Mouse (Mus musculus): ENCODE measurements around the gene Foxp1.

Gene Foxp1

GRCm38 (mm10) chr6:99522359-99523108 lies at the start of gene Foxp1:
TSS of gene Foxp1 (minus strand) at chr6:99522721.
- DNase-seq (ENCODE audit: low spot score in 2 of 2) = peak; percentile 73 to 80

GRCm38 (mm10) chr6:99572071-99572470 lies 49.5 kb upstream of the Foxp1 start:
- DNase-seq (ENCODE audit: low spot score in 2 of 2) = no peak

GRCm38 (mm10) chr6:99566921-99567320 lies 44.4 kb upstream of the Foxp1 start:
- no peak for DNase-seq (ENCODE audit: low spot score in 2 of 2)

- no peak for DNase-seq (ENCODE audit: low spot score in 2 of 2)
Observed at GRCm38 (mm10) chr6:99564766-99565165, 42.2 kb upstream of the Foxp1 start.

GRCm38 (mm10) chr6:99556950-99557349 lies 34.4 kb upstream of the Foxp1 start:
- no peak for DNase-seq (ENCODE audit: low spot score in 2 of 2)

- DNase-seq (ENCODE audit: low spot score in 2 of 2) = no peak
Observed at GRCm38 (mm10) chr6:99552816-99553215, 30.3 kb upstream of the Foxp1 start.

GRCm38 (mm10) chr6:99546416-99546815 lies 23.9 kb upstream of the Foxp1 start:
- no peak for DNase-seq (ENCODE audit: low spot score in 2 of 2)

- no peak for DNase-seq (ENCODE audit: low spot score in 2 of 2)
Observed at GRCm38 (mm10) chr6:99545437-99545836, 22.9 kb upstream of the Foxp1 start.

- DNase-seq (ENCODE audit: low spot score in 2 of 2) = no peak
Observed at GRCm38 (mm10) chr6:99541105-99541504, 18.6 kb upstream of the Foxp1 start.

GRCm38 (mm10) chr6:99540653-99541052 lies 18.1 kb upstream of the Foxp1 start:
- DNase-seq (ENCODE audit: low spot score in 2 of 2) = no peak

GRCm38 (mm10) chr6:99540146-99540545 lies 17.6 kb upstream of the Foxp1 start:
- no peak for DNase-seq (ENCODE audit: low spot score in 2 of 2)

GRCm38 (mm10) chr6:99538194-99538941 lies 15.8 kb upstream of the Foxp1 start:
- DNase-seq (ENCODE audit: low spot score in 2 of 2) = no peak

GRCm38 (mm10) chr6:99534211-99534745 lies 11.8 kb upstream of the Foxp1 start:
- DNase-seq (ENCODE audit: low spot score in 2 of 2) = no peak

- no peak for DNase-seq (ENCODE audit: low spot score in 2 of 2)
Observed at GRCm38 (mm10) chr6:99532458-99532857, 9.9 kb upstream of the Foxp1 start.

- DNase-seq (ENCODE audit: low spot score in 2 of 2) = no peak
Observed at GRCm38 (mm10) chr6:99528972-99529371, 6.5 kb upstream of the Foxp1 start.

GRCm38 (mm10) chr6:99527457-99528105 lies 5.1 kb upstream of the Foxp1 start:
- DNase-seq (ENCODE audit: low spot score in 2 of 2) = no peak

- DNase-seq (ENCODE audit: low spot score in 2 of 2) = no peak
Observed at GRCm38 (mm10) chr6:99525351-99525750, 2.8 kb upstream of the Foxp1 start.

- no peak for DNase-seq (ENCODE audit: low spot score in 2 of 2)
Observed at GRCm38 (mm10) chr6:99523679-99524370, 1.3 kb upstream of the Foxp1 start.

GRCm38 (mm10) chr6:99523109-99523632 lies 650 bp upstream of the Foxp1 start:
- peak; percentile 59 to 76 for DNase-seq (ENCODE audit: low spot score in 2 of 2)

GRCm38 (mm10) chr6:99521641-99522358 lies 721 bp downstream of the Foxp1 start:
- DNase-seq (ENCODE audit: low spot score in 2 of 2) = peak; percentile 50 to 53

Data from urinary bladder, postnatal 36 days (tissue).